Mouse (Mus musculus) kidney, postnatal 25 days (tissue): ENCODE measurements around the gene Sptan1.

Experiments
- DNase-seq, 2 experiments: peaks; one replicate each; pipeline ENCODE4 v3.0.0; 2021; ENCODE audit warnings: mixed read lengths in 2 of 2

Sptan1 gene

GRCm38 (mm10) chr2:30062249-30063093, 97.1 kb downstream of the Sptan1 start:
- peak; percentile 70 to 87 for DNase-seq

GRCm38 (mm10) chr2:30063235-30063634, 97.9 kb downstream of the Sptan1 start:
- no peak for DNase-seq

GRCm38 (mm10) chr2:30063791-30064190, 98.4 kb downstream of the Sptan1 start:
- DNase-seq: no peak

GRCm38 (mm10) chr2:30064298-30064697, 98.9 kb downstream of the Sptan1 start:
- no peak for DNase-seq

- peak; percentile 96 to 99 for DNase-seq
Measured at GRCm38 (mm10) chr2:30066046-30066901, 100.9 kb downstream of the Sptan1 start.

- peak; percentile 30 to 71 for DNase-seq
Measured at GRCm38 (mm10) chr2:30067031-30067888, 101.9 kb downstream of the Sptan1 start.

GRCm38 (mm10) chr2:30067962-30068361, 102.6 kb downstream of the Sptan1 start:
- no peak for DNase-seq

- no peak for DNase-seq
Measured at GRCm38 (mm10) chr2:30072875-30073274, 107.5 kb downstream of the Sptan1 start.

GRCm38 (mm10) chr2:30073285-30073684, 107.9 kb downstream of the Sptan1 start:
- no peak for DNase-seq

GRCm38 (mm10) chr2:30075625-30076024, 110.3 kb downstream of the Sptan1 start:
- no peak for DNase-seq

GRCm38 (mm10) chr2:30076439-30076838, 111.1 kb downstream of the Sptan1 start:
- DNase-seq: no peak

GRCm38 (mm10) chr2:30076959-30077358, 111.6 kb downstream of the Sptan1 start:
- DNase-seq: no peak

GRCm38 (mm10) chr2:30077502-30078348, 112.4 kb downstream of the Sptan1 start, which contains the start of gene Pkn3:
Gene Pkn3 (plus strand): TSS chr2:30077684.
- DNase-seq: peak; percentile 86 to 88

GRCm38 (mm10) chr2:30078349-30078712, 113.0 kb downstream of the Sptan1 start:
- DNase-seq: peak; percentile 20 to 73

GRCm38 (mm10) chr2:30078760-30079159, 113.4 kb downstream of the Sptan1 start:
- no peak for DNase-seq

- DNase-seq: no peak
Measured at GRCm38 (mm10) chr2:30080181-30080800, 114.9 kb downstream of the Sptan1 start.
